Mouse (Mus musculus) olfactory bulb, adult 2 months (tissue): ENCODE data around the gene Dennd1a.

Experiments used
- CTCF ChIP-seq: fragments of 200-500 bp; IDR thresholded peaks from 2 replicates; pipeline ENCODE4 v1.5.1; 2012; ENCODE audit warnings: low read depth, mild to moderate bottlenecking, low read length, moderate library complexity; ENCODE audit not compliant: insufficient read depth
- POLR2A ChIP-seq: fragments of 200-500 bp; IDR thresholded peaks from 2 replicates; pipeline ENCODE4 v1.6.1; 2012; ENCODE audit warnings: mild to moderate bottlenecking, low read depth, low read length, moderate library complexity; ENCODE audit not compliant: insufficient read depth

- no peak for TF ChIP-seq CTCF
- no peak for TF ChIP-seq POLR2A
Measured at GRCm38 (mm10) chr2:38305152-38305551, 18.0 kb upstream of the Dennd1a start.
